Mouse (Mus musculus) cerebellum, adult 8-10 months (tissue): ENCODE data around the gene Btaf1.

Experiments used
- DNase-seq: peaks from one replicate; pipeline ENCODE4 v3.0.0; 2022

Btaf1 gene

GRCm38 (mm10) chr19:37025839-37026319, 100.0 kb downstream of the Btaf1 start:
- DNase-seq = peak; percentile 51

GRCm38 (mm10) chr19:37026408-37026807, 100.5 kb downstream of the Btaf1 start:
- DNase-seq = no peak

GRCm38 (mm10) chr19:37029771-37030170, 103.9 kb downstream of the Btaf1 start:
- no peak for DNase-seq

- DNase-seq = no peak
Measured at GRCm38 (mm10) chr19:37031446-37031845, 105.6 kb downstream of the Btaf1 start.

GRCm38 (mm10) chr19:37032364-37032763, 106.5 kb downstream of the Btaf1 start:
- DNase-seq = no peak

- no peak for DNase-seq
Measured at GRCm38 (mm10) chr19:37040906-37041305, 115.0 kb downstream of the Btaf1 start.

- no peak for DNase-seq
Measured at GRCm38 (mm10) chr19:37044431-37044830, 118.6 kb downstream of the Btaf1 start.

- DNase-seq = no peak
Measured at GRCm38 (mm10) chr19:37048507-37048906, 122.6 kb downstream of the Btaf1 start.

GRCm38 (mm10) chr19:37050643-37051345, 124.9 kb downstream of the Btaf1 start:
- DNase-seq = peak; percentile 82

- no peak for DNase-seq
Measured at GRCm38 (mm10) chr19:37055976-37056556, 130.2 kb downstream of the Btaf1 start.

- no peak for DNase-seq
Measured at GRCm38 (mm10) chr19:37057161-37057905, 131.5 kb downstream of the Btaf1 start.

GRCm38 (mm10) chr19:37059623-37060022, 133.7 kb downstream of the Btaf1 start:
- DNase-seq = peak; percentile 46

GRCm38 (mm10) chr19:37060078-37060477, 134.2 kb downstream of the Btaf1 start:
- DNase-seq = no peak
